Mouse (Mus musculus) right cerebral cortex, postnatal 36 days (tissue): ENCODE data around the gene Ltc4s.

Experiments
- DNase-seq, 2 experiments: peaks; one replicate each; pipeline ENCODE4 v3.0.0; 2022; ENCODE audit warnings: low spot score in 2 of 2, mixed read lengths in 1 of 2

The Ltc4s gene

DNA sequence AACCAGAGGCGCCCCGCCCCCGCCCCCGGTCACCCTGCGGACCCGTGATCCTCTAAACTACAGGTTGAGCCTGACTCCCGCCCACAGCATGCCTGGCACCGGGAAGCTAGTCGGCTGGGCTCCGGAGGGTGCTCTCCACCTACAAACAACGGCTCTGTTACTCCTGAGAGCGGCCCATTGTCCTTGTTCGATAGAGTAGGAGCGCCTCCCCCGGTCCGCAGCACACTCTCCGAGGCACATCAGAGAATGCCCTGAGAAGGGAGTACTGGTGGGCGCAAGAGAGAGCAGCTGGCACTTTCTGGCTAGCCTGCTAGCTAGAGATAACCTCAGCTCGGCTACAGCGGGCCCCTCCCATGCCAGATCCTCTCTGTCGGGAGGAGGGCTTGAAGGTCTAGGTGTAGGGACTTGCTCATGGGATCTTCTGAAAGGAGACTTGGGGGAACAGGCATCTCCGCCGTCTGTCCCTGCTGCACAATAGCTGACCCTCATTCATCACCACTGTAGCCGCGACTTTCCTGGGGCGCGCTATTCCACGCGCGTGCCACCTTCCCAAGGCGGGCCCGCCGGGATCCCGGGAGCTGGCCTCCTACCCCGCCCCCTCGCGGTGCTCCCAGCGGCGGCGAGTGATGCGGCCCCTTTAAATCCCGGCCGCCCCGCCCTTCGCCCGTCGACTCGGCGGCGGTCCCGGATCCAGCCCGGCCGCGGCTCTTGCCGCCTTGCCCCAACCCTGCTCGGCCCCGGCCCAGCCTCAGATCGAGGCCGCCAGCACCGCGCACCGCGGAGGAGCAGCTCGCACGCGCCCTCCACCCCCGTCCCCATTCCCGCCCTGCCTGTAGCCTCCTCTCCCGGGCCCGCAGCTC lies 13.5 kb downstream of the Ltc4s start:
- peak; percentile 77 to 78 for DNase-seq

DNA sequence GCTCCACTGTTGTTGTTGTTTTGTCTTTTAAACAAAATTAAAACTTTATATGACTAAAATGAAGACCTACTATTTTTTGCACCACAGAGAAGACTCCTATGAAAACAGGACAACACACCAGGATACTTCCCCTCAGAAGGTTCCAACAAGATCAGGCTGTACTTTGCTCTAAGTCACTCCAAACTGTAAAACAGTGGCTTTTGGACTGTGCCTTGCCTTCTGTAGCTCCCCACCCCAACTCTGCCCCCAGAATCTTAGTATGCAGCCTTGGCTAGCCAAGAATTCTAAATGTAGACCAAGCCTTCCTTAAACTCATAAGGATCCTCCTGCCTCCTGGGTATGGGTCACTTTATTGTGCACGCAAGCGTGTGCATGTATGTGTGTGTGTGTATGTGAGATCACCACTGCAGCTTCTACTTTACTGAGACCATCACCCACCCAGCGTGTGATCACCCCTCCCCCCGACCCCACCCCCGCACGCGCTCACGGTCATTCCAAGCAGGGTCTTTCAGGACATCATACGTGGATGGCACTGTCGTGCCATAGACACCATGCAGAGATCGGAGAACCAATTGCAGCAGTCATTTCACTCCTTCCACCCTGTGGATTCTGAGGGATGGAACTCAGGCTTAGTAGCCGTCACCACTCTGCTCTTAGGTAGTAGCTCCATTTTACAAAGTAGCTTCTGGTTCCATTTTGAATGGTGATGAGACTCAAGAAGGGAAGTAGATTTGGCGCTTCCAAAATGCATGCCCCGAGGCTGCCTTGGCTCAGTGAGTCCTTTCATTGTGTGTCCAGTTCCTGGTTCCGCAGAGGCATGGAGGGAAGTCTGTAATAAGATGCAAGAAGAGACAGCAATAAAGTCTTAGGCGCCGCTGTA lies 14.4 kb downstream of the Ltc4s start:
- DNase-seq: no peak

- no peak for DNase-seq
Observed at GRCm38 (mm10) chr11:50222559-50223276, 15.7 kb downstream of the Ltc4s start.

DNA sequence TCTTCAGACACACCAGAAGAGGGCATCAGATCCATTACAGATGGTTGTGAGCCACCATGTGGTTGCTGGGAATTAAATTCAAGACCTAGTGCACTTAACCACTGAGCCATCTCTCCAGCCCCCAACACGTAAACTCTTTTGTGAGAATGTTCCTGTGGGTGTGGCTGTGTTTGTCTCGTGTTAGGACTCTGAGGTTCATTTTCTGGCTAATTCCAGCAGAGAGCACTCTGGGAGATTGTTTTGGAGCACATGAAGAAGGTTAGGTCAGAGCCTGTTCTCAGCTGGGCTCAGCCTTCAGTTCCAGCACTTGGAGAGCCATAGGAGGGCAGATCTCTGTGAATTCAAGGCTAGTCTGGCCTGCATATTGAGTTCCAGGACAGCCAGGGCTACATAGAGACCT lies 18.6 kb downstream of the Ltc4s start:
- DNase-seq: no peak

- no peak for DNase-seq
Observed at GRCm38 (mm10) chr11:50217811-50218210, 20.6 kb downstream of the Ltc4s start.

GRCm38 (mm10) chr11:50216724-50217366 lies 21.6 kb downstream of the Ltc4s start:
- DNase-seq: no peak

- DNase-seq: no peak
Observed at GRCm38 (mm10) chr11:50215633-50216032, 22.8 kb downstream of the Ltc4s start.

- DNase-seq: no peak
Observed at GRCm38 (mm10) chr11:50214631-50215030, 23.8 kb downstream of the Ltc4s start.

DNA sequence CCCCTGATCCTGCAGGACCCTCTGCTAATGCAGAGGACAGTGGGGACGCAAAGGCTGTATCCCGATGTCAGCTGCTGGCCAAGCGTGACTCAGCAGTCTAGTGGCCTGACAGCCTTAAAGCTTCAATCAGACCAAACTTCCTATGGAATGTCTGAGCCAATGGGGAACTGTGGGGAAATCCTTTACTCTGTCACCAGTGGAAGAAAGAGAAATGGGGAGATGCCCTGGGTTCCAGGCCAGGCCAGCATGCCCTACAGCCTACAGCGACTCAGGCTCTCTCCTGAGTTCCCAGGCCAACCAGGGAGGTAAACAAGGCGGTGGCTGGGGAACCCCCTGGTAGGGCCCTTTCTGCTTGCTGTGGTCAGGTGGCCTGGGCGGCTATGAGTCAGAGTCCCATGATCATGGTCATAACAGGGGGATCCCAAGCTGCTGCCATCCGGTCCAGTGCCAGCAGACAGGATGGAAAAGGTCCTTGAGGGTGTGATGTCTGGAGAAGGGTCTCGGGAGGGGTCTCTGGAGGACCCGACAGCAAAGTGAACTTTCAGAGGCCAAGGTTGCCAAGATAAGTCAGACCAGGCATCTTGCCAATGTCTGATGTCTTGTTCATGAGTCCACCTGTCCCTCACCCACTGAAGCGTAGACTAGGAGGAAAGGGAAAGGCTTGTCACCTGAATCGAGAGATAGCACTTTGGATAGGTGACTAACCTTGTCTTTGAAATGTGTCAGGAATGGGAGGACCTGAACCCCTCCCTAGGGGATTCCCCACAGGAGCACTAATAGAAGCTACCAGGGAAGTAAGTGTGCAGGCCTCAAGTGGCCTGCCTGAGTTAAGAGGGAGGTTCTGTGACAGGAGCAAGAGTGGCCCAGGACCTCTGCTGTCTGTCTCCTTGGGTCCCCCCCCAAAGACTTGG lies 25.3 kb downstream of the Ltc4s start:
- peak in 1 of 2 experiments; percentile 40 for DNase-seq

DNA sequence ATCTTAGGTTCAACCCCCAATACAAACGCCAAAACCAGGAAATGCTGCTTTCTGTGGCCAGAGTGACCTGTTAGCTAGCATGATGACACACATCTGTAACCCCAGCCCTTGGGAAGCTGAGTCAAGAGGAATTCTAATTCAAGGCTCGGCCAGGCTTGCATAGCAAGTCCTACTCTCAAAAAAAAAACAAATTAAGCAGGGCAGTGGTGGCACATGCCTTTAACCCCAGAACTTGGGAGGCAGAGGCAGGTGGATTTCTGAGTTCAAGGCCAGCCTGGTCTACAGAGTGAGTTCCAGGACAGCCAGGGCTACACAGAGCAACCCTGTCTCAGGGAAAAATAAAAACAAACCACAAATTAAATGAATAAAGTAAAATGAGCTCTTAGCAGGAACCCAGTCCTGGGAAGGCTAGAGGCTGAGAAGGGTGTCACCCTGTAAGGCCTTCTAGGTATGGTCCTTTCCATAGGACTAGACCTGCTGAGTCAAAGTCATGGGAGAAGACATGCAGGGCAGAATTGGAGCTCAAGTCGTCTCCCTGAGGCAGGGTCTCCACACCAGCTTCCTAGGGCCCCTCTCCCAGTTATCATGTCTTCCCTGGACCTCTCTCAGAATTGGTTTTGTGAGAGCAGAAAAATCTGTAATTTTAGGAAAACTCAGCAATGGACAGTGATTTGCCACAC lies 26.2 kb downstream of the Ltc4s start:
- no peak for DNase-seq

DNA sequence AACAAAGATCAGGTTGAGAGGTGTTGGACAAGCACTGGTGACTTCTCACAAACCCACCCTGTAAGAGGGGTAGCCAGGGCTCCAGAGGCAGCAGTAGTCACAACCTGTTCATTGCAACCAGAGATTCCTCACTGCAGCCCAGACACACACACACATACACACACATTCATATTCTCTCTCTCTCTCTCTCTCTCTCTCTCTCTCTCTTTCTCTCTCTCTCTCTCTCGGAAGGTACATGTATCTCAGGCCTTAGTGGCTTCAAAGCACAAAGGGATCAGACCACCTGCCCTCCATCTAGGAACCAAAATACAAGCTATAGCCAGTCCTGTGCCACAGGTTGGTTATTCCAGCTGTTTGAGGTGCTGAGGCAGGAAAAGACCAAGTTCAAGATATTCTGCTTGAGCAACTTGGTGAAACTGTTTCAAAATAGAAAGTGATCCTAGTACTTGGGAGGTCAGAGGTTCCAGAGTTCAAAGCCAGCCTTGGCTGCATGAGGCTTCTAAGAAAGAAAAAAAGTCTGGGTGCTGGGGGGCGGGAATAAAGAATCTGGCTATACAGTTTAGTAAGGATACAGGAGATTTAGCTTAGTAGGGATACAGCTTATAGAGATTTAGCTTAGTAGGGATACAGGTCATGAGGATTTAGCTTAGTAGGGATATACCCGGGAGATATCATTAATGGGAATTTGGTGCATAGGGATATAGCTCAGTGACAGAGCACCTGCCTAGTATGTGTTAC lies 26.9 kb downstream of the Ltc4s start:
- DNase-seq: no peak

DNA sequence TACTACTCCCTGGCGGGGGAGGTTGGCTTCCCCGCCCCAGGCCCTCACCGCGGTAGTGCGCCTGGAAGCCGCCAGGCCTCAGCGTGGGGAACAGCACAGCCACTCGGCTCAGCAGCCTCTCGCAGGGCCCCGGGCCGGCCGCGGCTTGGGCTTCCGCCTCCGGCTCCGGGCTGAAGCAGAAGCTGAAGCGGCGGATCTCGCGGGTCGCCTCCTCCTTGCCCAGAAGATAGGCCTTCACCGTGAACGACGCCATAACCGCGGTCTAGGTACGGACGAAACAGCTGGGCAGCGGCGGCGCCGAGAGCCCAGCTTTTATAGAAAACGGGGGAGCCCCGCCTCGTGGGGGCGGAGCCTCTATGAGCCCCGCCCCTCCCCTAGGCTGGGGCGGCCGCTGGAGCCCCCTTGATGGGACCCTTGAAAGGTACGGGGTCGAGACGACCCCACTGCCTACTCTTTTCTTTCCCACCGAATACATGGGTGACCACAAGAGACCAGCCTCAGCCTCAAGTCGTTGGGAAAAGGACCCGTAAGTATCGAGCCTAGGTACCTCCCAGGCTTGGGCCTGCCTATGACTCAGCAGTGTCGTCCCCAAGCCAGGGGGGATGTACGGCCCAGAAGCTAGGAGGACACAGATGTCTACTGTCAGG lies 27.8 kb downstream of the Ltc4s start, which contains the start of the genes Sqstm1 and Mgat4b:
Gene Sqstm1 (minus strand): TSS at position 323 of the 647 bp plus-strand sequence.
Gene Mgat4b (plus strand): TSS at position 386 of the 647 bp plus-strand sequence.
- peak; percentile 70 to 71 for DNase-seq

GRCm38 (mm10) chr11:50210101-50210504 lies 28.3 kb downstream of the Ltc4s start:
- DNase-seq: peak; percentile 76 to 86

DNA sequence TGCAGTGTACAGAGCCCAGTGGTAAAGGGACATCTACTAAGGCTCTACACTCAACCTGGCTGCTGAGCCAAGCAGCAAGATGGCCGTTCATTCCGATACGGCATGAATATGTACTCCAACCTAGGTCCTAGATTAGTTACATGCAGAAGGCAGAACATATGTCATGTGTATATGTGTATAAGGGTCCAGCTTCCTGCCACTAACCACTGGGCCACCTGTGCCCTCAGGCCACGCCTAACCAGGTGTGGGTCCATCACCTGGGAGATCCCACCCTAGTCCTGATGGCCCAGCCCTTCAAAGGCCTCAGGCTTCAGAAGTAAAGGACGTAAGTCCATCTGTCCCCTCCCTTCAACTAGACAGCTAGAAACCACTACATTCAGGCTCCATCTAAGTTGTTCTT lies 30.4 kb downstream of the Ltc4s start:
- DNase-seq: no peak

DNA sequence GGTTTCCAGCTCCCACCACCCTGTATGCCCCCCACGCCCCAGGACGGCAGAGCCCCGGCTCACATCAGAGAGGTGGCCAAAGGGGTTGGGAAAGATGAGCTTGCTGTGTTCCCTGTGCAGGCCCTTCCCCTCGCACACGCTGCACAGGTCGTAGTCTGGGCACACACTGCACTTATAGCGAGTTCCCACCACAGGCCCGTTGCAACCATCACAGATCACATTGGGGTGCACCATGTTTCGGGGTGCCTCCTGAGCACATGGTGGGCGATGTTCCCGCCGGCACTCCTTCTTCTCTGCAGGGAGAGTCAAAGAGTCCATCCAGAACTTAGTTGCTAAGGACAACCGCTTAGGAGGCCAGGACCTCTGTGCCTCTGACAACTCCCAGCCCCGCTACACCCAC lies 31.1 kb downstream of the Ltc4s start:
- no peak for DNase-seq

DNA sequence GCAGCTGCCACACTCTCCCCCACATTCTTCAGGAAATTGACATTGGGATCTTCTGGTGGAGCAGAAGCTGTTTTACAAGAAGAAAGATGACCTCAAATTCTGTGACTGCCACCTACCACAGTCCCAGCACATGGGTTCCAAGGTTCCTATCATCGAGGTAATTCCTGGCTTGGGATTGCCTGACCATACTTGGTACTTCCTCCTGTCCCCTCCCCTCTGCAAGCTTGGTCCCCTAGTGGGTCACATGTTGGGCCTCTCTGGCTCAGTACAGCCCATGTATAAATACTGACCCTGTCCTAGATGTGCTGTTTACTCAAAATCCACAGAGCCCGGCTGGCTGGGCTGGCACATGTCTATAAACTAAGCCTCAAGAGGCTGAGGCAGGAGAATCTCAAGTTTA lies 32.4 kb downstream of the Ltc4s start:
- no peak for DNase-seq

GRCm38 (mm10) chr11:50205434-50205833 lies 33.0 kb downstream of the Ltc4s start:
- no peak for DNase-seq

DNA sequence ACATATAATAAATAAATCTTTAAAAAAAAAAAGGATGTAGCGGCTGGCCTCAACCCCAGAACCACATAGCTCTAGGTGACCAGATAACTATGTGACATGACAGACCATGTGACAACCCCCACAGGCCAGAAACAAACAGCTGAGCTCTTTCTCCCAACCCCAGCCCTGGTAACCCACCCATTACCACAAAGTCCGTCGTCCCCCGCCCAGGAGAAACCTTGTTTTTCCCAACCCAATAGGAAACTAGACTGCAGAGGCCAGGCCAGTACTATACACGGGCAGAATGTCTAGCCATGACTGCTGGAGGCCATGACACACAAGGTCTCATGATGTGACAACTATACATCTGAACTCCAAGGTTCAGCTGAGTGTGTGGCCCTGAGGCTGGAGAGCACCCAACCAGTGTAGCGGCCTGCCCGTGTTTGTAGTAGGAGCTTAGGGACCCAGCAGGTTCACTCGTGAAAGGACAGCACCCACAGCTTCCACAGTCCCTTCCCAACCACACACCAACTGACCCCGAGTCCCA lies 35.1 kb downstream of the Ltc4s start:
- no peak for DNase-seq
